24 mouse cellular contexts compared by ENCODE assay signal in genomic region chr16:18483839-18484238, GRCm38 (mm10). TPM values are rescaled to one million over a fixed set of nuclear protein-coding genes. Genes with fewer than 3 reads are reported as not detected.
A peak's percentile ranks its signal among the peaks of the same experiment; 100 is the strongest.
DNase-seq lines count a peak whose midpoint lies in the region; ATAC-seq and TF ChIP-seq lines count a peak whose summit lies in the region.
"Had no signal": no experiment of that assay in that cellular context is flagged by ENCODE, and none has a peak within 500 bp of the region (broad histone marks: within the 10 kb centered on the region; RNA-seq: fewer than 3 reads in every experiment).

No protein-coding gene starts in this region.

- no peak overlapping the region for H3K4me2 ChIP-seq in embryonic facial prominence, embryonic 11.5 days (ENCODE audit: low read depth, low read length)
- no peak overlapping the region for H3K4me2 ChIP-seq in hindbrain, embryonic 14.5 days (replicated peaks)
- no peak overlapping the region for H3K4me2 ChIP-seq in midbrain, embryonic 11.5 days
- H3K4me2 ChIP-seq in midbrain, postnatal 0 days (ENCODE audit: low read depth, low read length, poor library complexity, severe bottlenecking): no peak overlapping the region
- H3K4me2 ChIP-seq: heart, embryonic 15.5 days; liver, embryonic 11.5 days; midbrain, embryonic 12.5 days; neural tube, embryonic 12.5 days had no signal

- no peaks in the 10 kb centered on the region for H3K36me3 ChIP-seq in embryonic facial prominence, embryonic 11.5 days (replicated peaks; ENCODE audit: control insufficient read depth, insufficient read depth, low read depth, low read length)
- no peaks in the 10 kb centered on the region; the same call in 1 of the 2 replicates for H3K36me3 ChIP-seq in embryonic facial prominence, embryonic 10.5 days (replicated peaks)
- no peaks in the 10 kb centered on the region for H3K36me3 ChIP-seq in hindbrain, embryonic 10.5 days
- no peaks in the 10 kb centered on the region for H3K36me3 ChIP-seq in hindbrain, embryonic 14.5 days (replicated peaks; ENCODE audit: control insufficient read depth, insufficient read depth)
- no peaks in the 10 kb centered on the region for H3K36me3 ChIP-seq in midbrain, embryonic 11.5 days (ENCODE audit: control insufficient read depth, insufficient read depth, low read length)
- H3K36me3 ChIP-seq in midbrain, postnatal 0 days (ENCODE audit: insufficient read depth, low read length): no peaks in the 10 kb centered on the region
- H3K36me3 ChIP-seq: heart, embryonic 15.5 days; midbrain, embryonic 12.5 days had no signal

- no peaks in the 10 kb centered on the region for H3K9me3 ChIP-seq in embryonic facial prominence, embryonic 11.5 days (replicated peaks; ENCODE audit: control insufficient read depth, low read length)
- H3K9me3 ChIP-seq in embryonic facial prominence, embryonic 10.5 days: no peaks in the 10 kb centered on the region
- H3K9me3 ChIP-seq in hindbrain, embryonic 10.5 days: 0 out of 2 replicates have a peak, but pooled peaks cover 3% of the 10 kb centered on the region
- no peaks in the 10 kb centered on the region for H3K9me3 ChIP-seq in hindbrain, embryonic 14.5 days (ENCODE audit: control insufficient read depth, low read length)
- H3K9me3 ChIP-seq in midbrain, embryonic 11.5 days (ENCODE audit: control insufficient read depth, low read length): no peaks in the 10 kb centered on the region
- H3K9me3 ChIP-seq in midbrain, postnatal 0 days (ENCODE audit: low read length): no peaks in the 10 kb centered on the region
- H3K9me3 ChIP-seq: heart, embryonic 15.5 days; midbrain, embryonic 12.5 days; neural tube, embryonic 12.5 days had no signal

- H3K4me3 ChIP-seq in embryonic facial prominence, embryonic 11.5 days (ENCODE audit: low read depth, low read length): no peak overlapping the region
- H3K4me3 ChIP-seq in embryonic facial prominence, embryonic 10.5 days: no peak overlapping the region
- H3K4me3 ChIP-seq in hindbrain, embryonic 10.5 days: no peak overlapping the region
- no peak overlapping the region for H3K4me3 ChIP-seq in hindbrain, embryonic 14.5 days (replicated peaks; ENCODE audit: low read length)
- H3K4me3 ChIP-seq in midbrain, embryonic 11.5 days (ENCODE audit: low read depth, low read length): no peak overlapping the region
- H3K4me3 ChIP-seq in midbrain, postnatal 0 days (ENCODE audit: low read depth, low read length): no peak overlapping the region
- H3K4me3 ChIP-seq: erythroblast, embryonic 14.5 days; heart, adult 2 months; heart, embryonic 15.5 days; left cerebral cortex, adult 2 months; midbrain, embryonic 12.5 days; neural tube, embryonic 12.5 days had no signal

- 60% methylated on average over 5 of the region's 5 CpGs for WGBS in embryonic facial prominence, embryonic 11.5 days
- 54% methylated on average over 5 of the region's 5 CpGs for WGBS in embryonic facial prominence, embryonic 10.5 days
- WGBS in hindbrain, embryonic 10.5 days: 52% methylated on average over 5 of the region's 5 CpGs
- WGBS in hindbrain, embryonic 14.5 days: 56% methylated on average over 5 of the region's 5 CpGs
- 62% methylated on average over 5 of the region's 5 CpGs for WGBS in midbrain, embryonic 11.5 days
- WGBS in midbrain, postnatal 0 days: 64% methylated on average over 5 of the region's 5 CpGs

- no peaks in the 10 kb centered on the region for H3K27me3 ChIP-seq in embryonic facial prominence, embryonic 11.5 days (ENCODE audit: control insufficient read depth, insufficient read depth, low read length)
- H3K27me3 ChIP-seq in embryonic facial prominence, embryonic 10.5 days (replicated peaks; ENCODE audit: low read depth, poor library complexity, severe bottlenecking): no peaks in the 10 kb centered on the region
- H3K27me3 ChIP-seq in hindbrain, embryonic 10.5 days (ENCODE audit: insufficient read depth, poor library complexity, severe bottlenecking): peaks cover 45% of the 10 kb centered on the region
- H3K27me3 ChIP-seq in hindbrain, embryonic 14.5 days (ENCODE audit: control insufficient read depth, insufficient read depth, low read length): no peaks in the 10 kb centered on the region
- no peaks in the 10 kb centered on the region; the same call in none of the 2 replicates for H3K27me3 ChIP-seq in midbrain, embryonic 11.5 days (ENCODE audit: control insufficient read depth, insufficient read depth, low read length)
- H3K27me3 ChIP-seq in midbrain, postnatal 0 days (ENCODE audit: insufficient read depth, low read length): no peaks in the 10 kb centered on the region
- H3K27me3 ChIP-seq: heart, embryonic 15.5 days; neural tube, embryonic 12.5 days had no signal

- no peak overlapping the region for H3K9ac ChIP-seq in embryonic facial prominence, embryonic 11.5 days (replicated peaks; ENCODE audit: low read length)
- no peak overlapping the region for H3K9ac ChIP-seq in hindbrain, embryonic 14.5 days
- no peak overlapping the region for H3K9ac ChIP-seq in midbrain, embryonic 11.5 days (ENCODE audit: low read length)
- no peak overlapping the region for H3K9ac ChIP-seq in midbrain, postnatal 0 days (replicated peaks; ENCODE audit: low read length, poor library complexity, severe bottlenecking)
- H3K9ac ChIP-seq: heart, embryonic 15.5 days; liver, postnatal 0 days; midbrain, embryonic 12.5 days; neural tube, embryonic 12.5 days had no signal

- H3K4me1 ChIP-seq in embryonic facial prominence, embryonic 11.5 days (ENCODE audit: control insufficient read depth, insufficient read depth, low read length): no peaks in the 10 kb centered on the region
- H3K4me1 ChIP-seq in embryonic facial prominence, embryonic 10.5 days: peaks cover 38% of the 10 kb centered on the region
- peaks cover 42% of the 10 kb centered on the region for H3K4me1 ChIP-seq in hindbrain, embryonic 10.5 days (replicated peaks)
- no peaks in the 10 kb centered on the region for H3K4me1 ChIP-seq in hindbrain, embryonic 14.5 days (replicated peaks; ENCODE audit: control insufficient read depth, insufficient read depth, low read length)
- H3K4me1 ChIP-seq in midbrain, embryonic 11.5 days (ENCODE audit: control insufficient read depth, insufficient read depth, low read length): peaks cover 15% of the 10 kb centered on the region
- H3K4me1 ChIP-seq in midbrain, postnatal 0 days (ENCODE audit: insufficient read depth, low read length): no peaks in the 10 kb centered on the region
- H3K4me1 ChIP-seq: heart, embryonic 15.5 days had no signal

- ATAC-seq in embryonic facial prominence, embryonic 11.5 days (replicated peaks; ENCODE audit: insufficient number of reproducible peaks, low FRiP score, low TSS enrichment, low read depth): peak; percentile 72; the same call in 1 of the 2 replicates
- ATAC-seq in hindbrain, embryonic 14.5 days (ENCODE audit: low FRiP score): no peak
- ATAC-seq in midbrain, embryonic 11.5 days (ENCODE audit: low FRiP score): no peak
- no peak for ATAC-seq in midbrain, postnatal 0 days (ENCODE audit: low FRiP score)
- ATAC-seq: intestine, postnatal 0 days; liver, postnatal 0 days; lung, postnatal 0 days had no signal

- H3K27ac ChIP-seq in embryonic facial prominence, embryonic 11.5 days (replicated peaks; ENCODE audit: low read depth, low read length): no peak overlapping the region
- H3K27ac ChIP-seq in embryonic facial prominence, embryonic 10.5 days (replicated peaks): no peak overlapping the region
- H3K27ac ChIP-seq in hindbrain, embryonic 10.5 days: peak overlapping the region; percentile 80
- H3K27ac ChIP-seq in hindbrain, embryonic 14.5 days: no peak overlapping the region
- no peak overlapping the region for H3K27ac ChIP-seq in midbrain, embryonic 11.5 days (ENCODE audit: low read depth, low read length)
- no peak overlapping the region for H3K27ac ChIP-seq in midbrain, postnatal 0 days (ENCODE audit: low read depth, low read length)
- H3K27ac ChIP-seq: heart, adult 2 months; heart, embryonic 15.5 days; left cerebral cortex, adult 2 months; neural tube, embryonic 12.5 days had no signal

- no peak for DNase-seq in embryonic facial prominence, embryonic 11.5 days (ENCODE audit: low spot score)
- no peak for DNase-seq in embryonic facial prominence, embryonic 10.5 days (ENCODE audit: low spot score)
- DNase-seq in hindbrain, embryonic 10.5 days (ENCODE audit: low spot score): no peak
- DNase-seq in hindbrain, embryonic 14.5 days (ENCODE audit: low spot score): no peak
- peak; percentile 79 for DNase-seq in midbrain, embryonic 11.5 days (ENCODE audit: low spot score, missing footprints)
- DNase-seq in midbrain, postnatal 0 days (ENCODE audit: low spot score): no peak
- no peak for DNase-seq in left cerebral cortex, adult 9 months (ENCODE audit: low spot score in 2 of 2)
- DNase-seq: adrenal gland, postnatal 25 days; cerebellum, adult 9-10 months; gastrocnemius, postnatal 25 days; heart, adult 2 months; heart, postnatal 4 days; left cerebral cortex, postnatal 4 days; liver, postnatal 0 days; right cerebral cortex, postnatal 25 days; spleen, adult 18-20 months had no signal

- TF ChIP-seq CTCF in midbrain, postnatal 0 days (IDR thresholded peaks at IDR 0.05): no peak

RNA-seq across cellular contexts. Expression of gene Gnb1l, which starts 14.7 kb away (rescaled TPM):
- polyA plus RNA-seq in embryonic facial prominence, embryonic 11.5 days (2014; fragmentation: Nextera tagmentation; extraction: Ambion mirVana): 13.2 and 15.6 TPM in 2 replicates
- 17.9 and 19.1 TPM in 2 replicates for polyA plus RNA-seq in embryonic facial prominence, embryonic 10.5 days (2016; fragmentation: Nextera tagmentation; extraction: Ambion mirVana)
- 16.8 and 19.5 TPM in 2 replicates for polyA plus RNA-seq in hindbrain, embryonic 10.5 days (2016; fragmentation: Nextera tagmentation; extraction: Ambion mirVana)
- 13.2 and 14.6 TPM in 2 replicates for polyA plus RNA-seq in hindbrain, embryonic 14.5 days (2014; fragmentation: Nextera tagmentation; extraction: Ambion mirVana)
- 10.3 and 12.9 TPM in 2 replicates for polyA plus RNA-seq in midbrain, embryonic 11.5 days (2014; fragmentation: Nextera tagmentation; extraction: Ambion mirVana)
- 9.1 and 12.4 TPM in 2 replicates for total RNA-seq in midbrain, postnatal 0 days (2014; rRNA removed)
- 20.5 and 21.0 TPM in 2 replicates for polyA plus RNA-seq in midbrain, postnatal 0 days (2015; fragmentation: Nextera tagmentation; extraction: Ambion mirVana)

RNA-seq across cellular contexts. Expression of gene Rtl10, which starts 14.9 kb away (rescaled TPM):
- 3.5 and 3.7 TPM in 2 replicates for polyA plus RNA-seq in embryonic facial prominence, embryonic 11.5 days (2014; fragmentation: Nextera tagmentation; extraction: Ambion mirVana)
- 3.8 and 4.1 TPM in 2 replicates for polyA plus RNA-seq in embryonic facial prominence, embryonic 10.5 days (2016; fragmentation: Nextera tagmentation; extraction: Ambion mirVana)
- 2.2 and 2.7 TPM in 2 replicates for polyA plus RNA-seq in hindbrain, embryonic 10.5 days (2016; fragmentation: Nextera tagmentation; extraction: Ambion mirVana)
- 2.5 and 3.1 TPM in 2 replicates for polyA plus RNA-seq in hindbrain, embryonic 14.5 days (2014; fragmentation: Nextera tagmentation; extraction: Ambion mirVana)
- 2.0 and 2.1 TPM in 2 replicates for polyA plus RNA-seq in midbrain, embryonic 11.5 days (2014; fragmentation: Nextera tagmentation; extraction: Ambion mirVana)
- total RNA-seq in midbrain, postnatal 0 days (2014; rRNA removed): 7.1 and 7.9 TPM in 2 replicates
- polyA plus RNA-seq in midbrain, postnatal 0 days (2015; fragmentation: Nextera tagmentation; extraction: Ambion mirVana): 3.0 and 3.8 TPM in 2 replicates

RNA-seq across cellular contexts. Expression of gene Comt, which starts 57.2 kb away (rescaled TPM):
- 47.4 and 49.3 TPM in 2 replicates for polyA plus RNA-seq in embryonic facial prominence, embryonic 11.5 days (2014; fragmentation: Nextera tagmentation; extraction: Ambion mirVana)
- polyA plus RNA-seq in embryonic facial prominence, embryonic 10.5 days (2016; fragmentation: Nextera tagmentation; extraction: Ambion mirVana): 56.2 and 58.4 TPM in 2 replicates
- 62.5 and 67.9 TPM in 2 replicates for polyA plus RNA-seq in hindbrain, embryonic 10.5 days (2016; fragmentation: Nextera tagmentation; extraction: Ambion mirVana)
- 91.6 and 99.4 TPM in 2 replicates for polyA plus RNA-seq in hindbrain, embryonic 14.5 days (2014; fragmentation: Nextera tagmentation; extraction: Ambion mirVana)
- 50.8 and 52.5 TPM in 2 replicates for polyA plus RNA-seq in midbrain, embryonic 11.5 days (2014; fragmentation: Nextera tagmentation; extraction: Ambion mirVana)
- 62.3 and 74.6 TPM in 2 replicates for total RNA-seq in midbrain, postnatal 0 days (2014; rRNA removed)
- 95.0 and 103 TPM in 2 replicates for polyA plus RNA-seq in midbrain, postnatal 0 days (2015; fragmentation: Nextera tagmentation; extraction: Ambion mirVana)

RNA-seq across cellular contexts. Expression of gene Txnrd2, which starts 57.7 kb away (rescaled TPM):
- 15.8 and 15.9 TPM in 2 replicates for polyA plus RNA-seq in embryonic facial prominence, embryonic 11.5 days (2014; fragmentation: Nextera tagmentation; extraction: Ambion mirVana)
- polyA plus RNA-seq in embryonic facial prominence, embryonic 10.5 days (2016; fragmentation: Nextera tagmentation; extraction: Ambion mirVana): 27.9 and 32.3 TPM in 2 replicates
- 30.5 and 34.7 TPM in 2 replicates for polyA plus RNA-seq in hindbrain, embryonic 10.5 days (2016; fragmentation: Nextera tagmentation; extraction: Ambion mirVana)
- 26.0 and 28.2 TPM in 2 replicates for polyA plus RNA-seq in hindbrain, embryonic 14.5 days (2014; fragmentation: Nextera tagmentation; extraction: Ambion mirVana)
- polyA plus RNA-seq in midbrain, embryonic 11.5 days (2014; fragmentation: Nextera tagmentation; extraction: Ambion mirVana): 21.0 and 22.7 TPM in 2 replicates
- 13.3 and 22.9 TPM in 2 replicates for total RNA-seq in midbrain, postnatal 0 days (2014; rRNA removed)
- polyA plus RNA-seq in midbrain, postnatal 0 days (2015; fragmentation: Nextera tagmentation; extraction: Ambion mirVana): 38.3 and 42.6 TPM in 2 replicates
